Mouse (Mus musculus): ENCODE measurements at regions not wholly inside any gene's neighbourhood (a gene's known extent, or its start where the extent isn't known, plus 50 kb on each side); places are given as distances from the start of the nearest gene placed in this dataset.

DNA sequence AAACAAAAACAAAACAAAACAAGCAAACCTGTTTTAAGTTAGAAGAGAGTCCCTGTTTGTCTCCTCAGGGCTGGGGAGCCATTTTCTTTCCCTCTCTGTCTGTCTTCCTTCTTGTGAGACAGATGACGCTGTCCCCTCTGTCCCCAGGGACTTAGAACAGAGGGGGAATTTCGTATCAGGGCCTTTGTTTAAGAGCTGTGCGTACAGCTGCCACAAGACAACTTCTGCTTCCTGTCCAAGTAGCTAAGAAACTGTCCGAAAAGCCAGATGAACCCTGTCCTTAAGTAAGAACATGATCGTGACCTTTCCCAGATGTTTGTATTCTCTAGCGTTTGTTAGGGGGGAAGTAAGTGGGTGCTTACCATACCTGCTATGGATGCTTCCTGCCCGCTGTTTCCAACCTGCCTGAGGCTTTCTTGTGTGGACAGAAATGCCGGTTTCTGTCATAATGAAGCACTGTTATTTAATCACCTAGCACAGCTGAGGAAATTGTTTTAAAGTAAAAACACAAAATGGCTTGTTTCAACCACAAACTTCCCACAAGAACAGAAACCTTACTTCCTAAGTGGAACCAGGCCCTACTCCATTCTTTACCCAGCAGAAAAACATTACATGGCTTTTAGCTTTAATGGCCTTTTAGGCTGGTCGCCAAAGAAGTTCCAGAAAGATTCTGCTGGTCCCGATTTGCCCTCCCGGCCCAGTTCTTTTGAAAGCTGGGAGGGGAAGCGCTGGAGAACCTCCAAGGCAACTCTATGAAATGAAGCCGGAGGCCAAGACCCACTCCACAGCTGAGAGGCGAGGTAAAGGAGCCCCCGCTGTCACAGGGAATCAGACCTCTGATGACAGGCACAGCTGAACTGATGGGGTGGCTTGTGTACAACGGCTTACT lies 144.3 kb downstream of the Tex36 start:
- no peak for TF ChIP-seq POLR2A (IDR thresholded peaks at IDR 0.05; ENCODE audit: borderline replicate concordance, control insufficient read depth, low read depth, low read length)
- TF ChIP-seq CTCF (IDR thresholded peaks at IDR 0.05; ENCODE audit: control insufficient read depth, insufficient read depth, low read length), result no peak

DNA sequence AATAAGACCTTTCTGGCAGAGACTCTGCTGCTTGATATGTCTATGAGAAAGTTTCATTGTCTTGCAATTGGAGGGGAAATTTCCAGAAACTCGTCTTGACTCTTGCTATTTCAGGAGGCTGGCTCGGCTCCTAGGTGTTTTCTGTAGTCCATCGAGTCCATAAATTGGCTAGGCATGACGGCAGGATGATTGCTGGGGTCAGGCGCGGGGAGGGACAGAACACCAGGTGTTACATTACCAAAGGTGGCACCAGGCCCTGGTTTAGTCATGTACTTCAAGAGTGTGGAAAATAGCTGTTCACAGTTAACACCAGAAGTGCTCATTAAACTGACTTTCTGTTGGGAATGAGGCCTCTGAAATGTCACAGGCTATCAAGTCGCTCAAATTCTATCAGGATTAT lies 151.7 kb downstream of the Tex36 start:
- H3K4me3 ChIP-seq (replicated peaks; ENCODE audit: control insufficient read depth, low read depth, low read length), result no peak overlapping the region
- no peak overlapping the region for H3K27ac ChIP-seq (ENCODE audit: control insufficient read depth, insufficient read depth, low read depth, low read length, poor library complexity)
- WGBS, result 80% methylated on average over 7 of the region's 7 CpGs
- no peaks in the 10 kb centered on the region for H3K4me1 ChIP-seq (ENCODE audit: control insufficient read depth, insufficient read depth, low read length)
- TF ChIP-seq CTCF (IDR thresholded peaks at IDR 0.05; ENCODE audit: control insufficient read depth, insufficient read depth, low read length) (no peak), POLR2A (IDR thresholded peaks at IDR 0.05; ENCODE audit: borderline replicate concordance, control insufficient read depth, low read depth, low read length) (no peak)

More for the DNA sequence above, 144.3 kb downstream of the Tex36 start:
- no peak overlapping the region; the same call in 1 of the 2 replicates for H3K27ac ChIP-seq (ENCODE audit: control insufficient read depth, insufficient read depth, low read depth, low read length, poor library complexity)
- H3K4me1 ChIP-seq (ENCODE audit: control insufficient read depth, insufficient read depth, low read length), result no peaks in the 10 kb centered on the region
- no peak overlapping the region for H3K4me3 ChIP-seq (replicated peaks; ENCODE audit: control insufficient read depth, low read depth, low read length)
- WGBS, result 35% methylated on average over 16 of the region's 16 CpGs

DNA sequence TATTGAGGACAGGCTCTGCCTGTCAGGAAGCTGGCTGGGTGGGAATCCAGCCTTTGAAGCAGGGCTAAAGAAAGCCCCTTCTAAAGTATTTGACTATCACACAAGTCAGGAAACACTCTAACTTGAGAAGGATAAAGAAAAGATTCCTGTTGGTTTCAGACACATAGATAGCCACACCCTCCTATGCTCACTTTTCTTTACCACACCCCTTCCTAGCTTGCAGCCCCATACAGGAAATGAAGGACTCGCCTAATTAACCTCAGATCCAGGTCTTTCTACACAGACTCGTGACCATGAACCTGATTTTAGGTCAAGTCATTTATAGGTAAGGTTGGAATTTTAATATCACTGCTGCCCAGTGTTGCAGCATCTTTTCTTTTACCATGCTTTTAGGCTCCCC lies 154.9 kb downstream of the Tex36 start:
- Histone ChIP-seq H3K4me1 (ENCODE audit: control insufficient read depth, insufficient read depth, low read length) (no peaks in the 10 kb centered on the region), H3K27ac (ENCODE audit: control insufficient read depth, insufficient read depth, low read depth, low read length, poor library complexity) (no peak overlapping the region), H3K4me3 (replicated peaks; ENCODE audit: control insufficient read depth, low read depth, low read length) (no peak overlapping the region)
- 2% methylated on average over 2 of the region's 2 CpGs for WGBS
- no peak for TF ChIP-seq POLR2A (IDR thresholded peaks at IDR 0.05; ENCODE audit: borderline replicate concordance, control insufficient read depth, low read depth, low read length)
- no peak for TF ChIP-seq CTCF (IDR thresholded peaks at IDR 0.05; ENCODE audit: control insufficient read depth, insufficient read depth, low read length)

DNA sequence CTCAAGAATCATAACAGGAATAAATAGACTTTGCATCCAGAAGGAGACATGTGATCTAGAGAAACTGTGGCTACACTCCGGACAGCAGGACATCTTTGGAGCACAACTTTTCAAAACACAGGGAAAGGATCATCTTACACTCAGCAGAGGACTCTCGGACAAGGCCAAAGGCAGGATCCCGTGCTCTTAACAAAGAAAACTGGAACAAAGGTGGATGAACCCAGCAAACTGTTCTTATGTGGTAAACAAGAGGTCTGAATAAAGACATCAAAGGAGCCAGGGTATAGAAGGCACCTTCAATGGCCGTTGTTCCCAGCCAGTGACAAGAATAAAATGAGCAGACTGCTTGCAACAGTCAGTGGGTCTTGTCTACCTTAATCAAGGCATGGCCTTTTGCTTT lies 160.3 kb downstream of the Tex36 start:
- no peak for TF ChIP-seq CTCF (IDR thresholded peaks at IDR 0.05; ENCODE audit: control insufficient read depth, insufficient read depth, low read length)
- no peak for TF ChIP-seq POLR2A (IDR thresholded peaks at IDR 0.05; ENCODE audit: borderline replicate concordance, control insufficient read depth, low read depth, low read length)
- H3K4me1 ChIP-seq (ENCODE audit: control insufficient read depth, insufficient read depth, low read length), result no peaks in the 10 kb centered on the region
- WGBS, result 65% methylated on average over 4 of the region's 4 CpGs
- H3K4me3 ChIP-seq (replicated peaks; ENCODE audit: control insufficient read depth, low read depth, low read length), result no peak overlapping the region
- no peak overlapping the region for H3K27ac ChIP-seq (ENCODE audit: control insufficient read depth, insufficient read depth, low read depth, low read length, poor library complexity)

- H3K4me1 ChIP-seq (ENCODE audit: control insufficient read depth, insufficient read depth, low read length), result no peaks in the 10 kb centered on the region
- no peak for TF ChIP-seq CTCF (IDR thresholded peaks at IDR 0.05; ENCODE audit: control insufficient read depth, insufficient read depth, low read length)
- no peak for TF ChIP-seq POLR2A (IDR thresholded peaks at IDR 0.05; ENCODE audit: borderline replicate concordance, control insufficient read depth, low read depth, low read length)
- H3K27ac ChIP-seq (ENCODE audit: control insufficient read depth, insufficient read depth, low read depth, low read length, poor library complexity), result no peak overlapping the region
- H3K4me3 ChIP-seq (replicated peaks; ENCODE audit: control insufficient read depth, low read depth, low read length), result no peak overlapping the region
- 85% methylated on average over 6 of the region's 6 CpGs for WGBS
Observed at GRCm38 (mm10) chr7:133441169-133441568, 160.8 kb downstream of the Tex36 start.

- TF ChIP-seq CTCF (IDR thresholded peaks at IDR 0.05; ENCODE audit: control insufficient read depth, insufficient read depth, low read length), result no peak
- TF ChIP-seq POLR2A (IDR thresholded peaks at IDR 0.05; ENCODE audit: borderline replicate concordance, control insufficient read depth, low read depth, low read length), result no peak
- Histone ChIP-seq H3K4me3 (replicated peaks; ENCODE audit: control insufficient read depth, low read depth, low read length) (no peak overlapping the region), H3K27ac (ENCODE audit: control insufficient read depth, insufficient read depth, low read depth, low read length, poor library complexity) (no peak overlapping the region), H3K4me1 (ENCODE audit: control insufficient read depth, insufficient read depth, low read length) (no peaks in the 10 kb centered on the region)
- WGBS, result 77% methylated on average over 12 of the region's 12 CpGs
Observed at GRCm38 (mm10) chr7:133440711-133441110, 161.2 kb downstream of the Tex36 start.

DNA sequence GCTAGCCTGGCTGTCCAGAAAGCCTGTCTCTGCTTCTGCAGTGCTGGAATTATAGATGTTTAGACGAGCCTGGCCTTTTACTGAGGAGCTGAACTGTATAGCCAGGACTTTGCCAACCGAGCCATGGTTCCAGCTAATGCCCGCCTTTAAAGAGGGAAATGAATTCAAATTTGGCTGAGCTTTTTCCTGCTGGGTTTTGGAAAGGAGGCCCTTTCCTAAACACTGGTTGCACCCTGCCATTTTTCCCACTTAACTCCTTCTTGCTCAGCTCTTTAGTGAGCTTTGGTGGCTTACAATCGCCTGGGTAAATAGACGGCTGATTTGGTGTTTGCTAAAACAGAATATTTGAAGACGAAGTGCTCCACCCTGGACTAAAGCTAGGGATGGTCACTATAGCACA lies 161.9 kb downstream of the Tex36 start:
- no peak for TF ChIP-seq POLR2A (IDR thresholded peaks at IDR 0.05; ENCODE audit: borderline replicate concordance, control insufficient read depth, low read depth, low read length)
- no peak for TF ChIP-seq CTCF (IDR thresholded peaks at IDR 0.05; ENCODE audit: control insufficient read depth, insufficient read depth, low read length)
- Histone ChIP-seq H3K4me3 (replicated peaks; ENCODE audit: control insufficient read depth, low read depth, low read length) (no peak overlapping the region), H3K4me1 (ENCODE audit: control insufficient read depth, insufficient read depth, low read length) (no peaks in the 10 kb centered on the region), H3K27ac (ENCODE audit: control insufficient read depth, insufficient read depth, low read depth, low read length, poor library complexity) (no peak overlapping the region)
- 78% methylated on average over 6 of the region's 6 CpGs for WGBS

- Histone ChIP-seq H3K27ac (ENCODE audit: control insufficient read depth, insufficient read depth, low read depth, low read length, poor library complexity) (no peak overlapping the region), H3K4me3 (replicated peaks; ENCODE audit: control insufficient read depth, low read depth, low read length) (no peak overlapping the region), H3K4me1 (ENCODE audit: control insufficient read depth, insufficient read depth, low read length) (no peaks in the 10 kb centered on the region)
- WGBS, result 84% methylated on average over 6 of the region's 6 CpGs
- TF ChIP-seq CTCF (IDR thresholded peaks at IDR 0.05; ENCODE audit: control insufficient read depth, insufficient read depth, low read length), result no peak
- no peak for TF ChIP-seq POLR2A (IDR thresholded peaks at IDR 0.05; ENCODE audit: borderline replicate concordance, control insufficient read depth, low read depth, low read length)
Observed at GRCm38 (mm10) chr7:133438631-133439030, 163.3 kb downstream of the Tex36 start.

All from bone marrow, adult 2 months (tissue).